ENCODE assay signal across 21 mouse cellular contexts in genomic region chr8:64671937-64672336, GRCm38 (mm10). TPM values are rescaled to one million over a fixed set of nuclear protein-coding genes. Genes with fewer than 3 reads are reported as not detected.
A peak's percentile ranks its signal among the peaks of the same experiment; 100 is the strongest.
DNase-seq lines count a peak whose midpoint lies in the region; ATAC-seq and TF ChIP-seq lines count a peak whose summit lies in the region.
"Had no signal": no experiment of that assay in that cellular context is flagged by ENCODE, and none has a peak within 500 bp of the region (broad histone marks: within the 10 kb centered on the region; RNA-seq: fewer than 3 reads in every experiment).

No protein-coding gene starts in this region.

- no peak overlapping the region for H3K9ac ChIP-seq in midbrain, embryonic 11.5 days (ENCODE audit: low read length)
- no peak overlapping the region for H3K9ac ChIP-seq in midbrain, embryonic 13.5 days (replicated peaks)
- H3K9ac ChIP-seq in forebrain, embryonic 16.5 days (replicated peaks; ENCODE audit: low read depth, low read length), result no peak overlapping the region
- H3K9ac ChIP-seq: embryonic facial prominence, embryonic 12.5 days; hindbrain, embryonic 14.5 days had no signal

- DNase-seq in frontal cortex, postnatal 10 days (ENCODE audit: low spot score in 2 of 2), result no peak
- DNase-seq in midbrain, embryonic 11.5 days (ENCODE audit: low spot score, missing footprints), result peak; percentile 67
- DNase-seq in brain, embryonic 14.5 days (ENCODE audit: low read depth), result peak; percentile 49
- no peak for DNase-seq in ovary, postnatal 36 days (ENCODE audit: low spot score)
- DNase-seq in layer of hippocampus, adult 9-10 months (ENCODE audit: low spot score), result no peak
- DNase-seq: adrenal gland, adult 2 months; adrenal gland, postnatal 25 days; cerebellum, adult 11 months; cerebellum, adult 9-10 months; cerebellum, postnatal 25 days; gastrocnemius, adult 2 months; gastrocnemius, postnatal 25 days; heart, postnatal 10 days; heart, postnatal 4 days had no signal

- H3K4me3 ChIP-seq in midbrain, embryonic 11.5 days (ENCODE audit: low read depth, low read length), result no peak overlapping the region
- no peak overlapping the region for H3K4me3 ChIP-seq in midbrain, embryonic 13.5 days (replicated peaks)
- no peak overlapping the region for H3K4me3 ChIP-seq in forebrain, embryonic 16.5 days (replicated peaks; ENCODE audit: low read length)
- H3K4me3 ChIP-seq: embryonic facial prominence, embryonic 12.5 days; gastrocnemius, adult 2 months had no signal

- WGBS in midbrain, embryonic 11.5 days, result 6% methylated on average over 1 of the region's 1 CpGs
- 11% methylated on average over 1 of the region's 1 CpGs for WGBS in midbrain, embryonic 13.5 days
- WGBS in forebrain, embryonic 16.5 days, result 13% methylated on average over 1 of the region's 1 CpGs

- no peaks in the 10 kb centered on the region for H3K27me3 ChIP-seq in midbrain, embryonic 11.5 days (ENCODE audit: control insufficient read depth, insufficient read depth, low read length)
- no peaks in the 10 kb centered on the region for H3K27me3 ChIP-seq in midbrain, embryonic 13.5 days
- no peaks in the 10 kb centered on the region for H3K27me3 ChIP-seq in forebrain, embryonic 16.5 days (replicated peaks; ENCODE audit: control insufficient read depth, insufficient read depth, low read length)
- H3K27me3 ChIP-seq: embryonic facial prominence, embryonic 12.5 days had no signal

- no peak for TF ChIP-seq CTCF in brain, embryonic 14.5 days (IDR thresholded peaks at IDR 0.05; ENCODE audit: borderline replicate concordance, extremely low read depth, insufficient read depth, insufficient read length)

- H3K4me1 ChIP-seq in midbrain, embryonic 11.5 days (ENCODE audit: control insufficient read depth, insufficient read depth, low read length), result 0 out of 2 replicates have a peak, but pooled peaks cover 2% of the 10 kb centered on the region
- peaks cover 8% of the 10 kb centered on the region; the same call in 1 of the 2 replicates for H3K4me1 ChIP-seq in midbrain, embryonic 13.5 days (replicated peaks)
- peaks cover 4% of the 10 kb centered on the region for H3K4me1 ChIP-seq in forebrain, embryonic 16.5 days (replicated peaks; ENCODE audit: control insufficient read depth, insufficient read depth, low read length)
- H3K4me1 ChIP-seq: embryonic facial prominence, embryonic 12.5 days had no signal

- no peak for TF ChIP-seq POLR2A in brain, embryonic 14.5 days (IDR thresholded peaks at IDR 0.05; ENCODE audit: borderline replicate concordance, extremely low read depth, insufficient read depth, insufficient read length, poor library complexity, severe bottlenecking)

- no peak overlapping the region for H3K4me2 ChIP-seq in midbrain, embryonic 11.5 days
- H3K4me2 ChIP-seq in midbrain, embryonic 13.5 days (replicated peaks), result no peak overlapping the region
- no peak overlapping the region for H3K4me2 ChIP-seq in forebrain, embryonic 16.5 days (ENCODE audit: low read length)
- H3K4me2 ChIP-seq: embryonic facial prominence, embryonic 12.5 days; hindbrain, embryonic 14.5 days had no signal

- H3K36me3 ChIP-seq in midbrain, embryonic 11.5 days (ENCODE audit: control insufficient read depth, insufficient read depth, low read length), result no peaks in the 10 kb centered on the region
- H3K36me3 ChIP-seq in midbrain, embryonic 13.5 days, result no peaks in the 10 kb centered on the region
- H3K36me3 ChIP-seq in forebrain, embryonic 16.5 days (ENCODE audit: control insufficient read depth, insufficient read depth), result no peaks in the 10 kb centered on the region
- H3K36me3 ChIP-seq: embryonic facial prominence, embryonic 12.5 days had no signal

- H3K9me3 ChIP-seq in midbrain, embryonic 11.5 days (ENCODE audit: control insufficient read depth, low read length), result no peaks in the 10 kb centered on the region
- H3K9me3 ChIP-seq in midbrain, embryonic 13.5 days, result no peaks in the 10 kb centered on the region
- H3K9me3 ChIP-seq in forebrain, embryonic 16.5 days (ENCODE audit: control insufficient read depth, low read length), result peaks cover 3% of the 10 kb centered on the region; the same call in 1 of the 2 replicates
- H3K9me3 ChIP-seq: embryonic facial prominence, embryonic 12.5 days had no signal

- ATAC-seq in frontal cortex, adult (ENCODE audit: low TSS enrichment), result peak; percentile 50; the same call in 1 of the 2 replicates
- no peak for ATAC-seq in midbrain, embryonic 11.5 days (ENCODE audit: low FRiP score)
- ATAC-seq in midbrain, embryonic 13.5 days, result no peak
- peak; percentile 69 for ATAC-seq in forebrain, embryonic 16.5 days
- ATAC-seq: inflammation-experienced regulatory T-cells, adult 6 months; intestine, postnatal 0 days had no signal

- no peak overlapping the region for H3K27ac ChIP-seq in midbrain, embryonic 11.5 days (ENCODE audit: low read depth, low read length)
- H3K27ac ChIP-seq in midbrain, embryonic 13.5 days, result no peak overlapping the region
- no peak overlapping the region for H3K27ac ChIP-seq in forebrain, embryonic 16.5 days (ENCODE audit: low read length)
- H3K27ac ChIP-seq: embryonic facial prominence, embryonic 12.5 days; gastrocnemius, adult 2 months; hindbrain, embryonic 14.5 days had no signal

RNA-seq across cellular contexts. Expression of gene Cpe, which starts 20.9 kb away (rescaled TPM):
- polyA plus RNA-seq in midbrain, embryonic 11.5 days (2014; fragmentation: Nextera tagmentation; extraction: Ambion mirVana), result 356 and 390 TPM in 2 replicates
- polyA plus RNA-seq in midbrain, embryonic 13.5 days (2015; fragmentation: Nextera tagmentation; extraction: Ambion mirVana), result 676 and 719 TPM in 2 replicates
- 200 and 339 TPM in 2 replicates for polyA plus RNA-seq in brain, embryonic 14.5 days (2012; rRNA removed)
- 470 and 498 TPM in 2 replicates for polyA plus RNA-seq in forebrain, embryonic 16.5 days (2015; fragmentation: Nextera tagmentation; extraction: Ambion mirVana)

Comparison
In these comparisons a context has a peak if more than half of its experiments do, and no peak if none do; other contexts are left out.
1. ATAC-seq: peak in frontal cortex, adult (single experiment) and forebrain, embryonic 16.5 days (single experiment); none in midbrain, embryonic 11.5 days (single experiment) and midbrain, embryonic 13.5 days (single experiment).
2. DNase-seq: peak in midbrain, embryonic 11.5 days (single experiment) and brain, embryonic 14.5 days (single experiment); none in frontal cortex, postnatal 10 days (0 of 2), ovary, postnatal 36 days (single experiment) and layer of hippocampus, adult 9-10 months (single experiment).